Comparison of ENCODE assay signal across 8 mouse cellular contexts in genomic region chr17:17624421-17624956, GRCm38 (mm10). TPM values are rescaled to one million over a fixed set of nuclear protein-coding genes. Genes with fewer than 3 reads are reported as not detected.
DNase-seq lines count a peak whose midpoint lies in the region; ATAC-seq lines count a peak whose summit lies in the region.

No protein-coding gene starts in this region.

- H3K4me2 ChIP-seq in heart, embryonic 14.5 days (ENCODE audit: low read length) = peak overlapping the region; percentile 81
- peak overlapping the region; percentile 98 for H3K4me2 ChIP-seq in liver, embryonic 13.5 days
- peak overlapping the region; percentile 75 for H3K4me2 ChIP-seq in stomach, embryonic 16.5 days (ENCODE audit: low read depth, low read length)

- H3K9ac ChIP-seq in heart, embryonic 14.5 days (ENCODE audit: low read length) = peak overlapping the region; percentile 96
- peak overlapping the region; percentile 95 for H3K9ac ChIP-seq in liver, embryonic 13.5 days
- peak overlapping the region; percentile 86 for H3K9ac ChIP-seq in stomach, embryonic 16.5 days (ENCODE audit: low read length)

- H3K9me3 ChIP-seq in heart, embryonic 14.5 days (ENCODE audit: control insufficient read depth, low read length) = no peaks in the 10 kb centered on the region
- no peaks in the 10 kb centered on the region for H3K9me3 ChIP-seq in liver, embryonic 13.5 days (replicated peaks)
- H3K9me3 ChIP-seq in stomach, embryonic 16.5 days (replicated peaks; ENCODE audit: control insufficient read depth, low read length) = no peaks in the 10 kb centered on the region

- under 1% methylated on average over 51 of the region's 51 CpGs for WGBS in heart, embryonic 14.5 days
- under 1% methylated on average over 51 of the region's 51 CpGs for WGBS in liver, embryonic 13.5 days (ENCODE audit: insufficient replicate concordance)
- under 1% methylated on average over 51 of the region's 51 CpGs for WGBS in stomach, embryonic 16.5 days

- H3K4me3 ChIP-seq in heart, embryonic 14.5 days (ENCODE audit: control insufficient read depth in 1 of 2, insufficient read depth in 1 of 2, low read depth in 1 of 2, low read length in 2 of 2) = peak overlapping the region; percentile 94 to 100
- H3K4me3 ChIP-seq in liver, embryonic 13.5 days (replicated peaks) = peak overlapping the region; percentile 97
- H3K4me3 ChIP-seq in stomach, embryonic 16.5 days (replicated peaks; ENCODE audit: low read length) = peak overlapping the region; percentile 97

- peak; percentile 85 for DNase-seq in c-Kit-negative CD71-positive TER-119-positive erythroid progenitor cells, embryonic 14.5 days (ENCODE audit: low read depth, low spot score)
- DNase-seq in fibroblast of lung, adult 2 months (ENCODE audit: low read depth) = peak; percentile 89
- DNase-seq in kidney, postnatal 14 days = peak; percentile 97
- peak; percentile 89 for DNase-seq in liver, embryonic 13.5 days
- peak; percentile 91 for DNase-seq in neural tube, embryonic 10.5 days (ENCODE audit: extremely low spot score, low spot score)

- H3K27ac ChIP-seq in heart, embryonic 14.5 days (replicated peaks in 1 of 2; ENCODE audit: control insufficient read depth in 1 of 2, insufficient read depth in 1 of 2, low read depth in 2 of 2, low read length in 2 of 2) = peak overlapping the region; percentile 100
- peak overlapping the region; percentile 99 for H3K27ac ChIP-seq in liver, embryonic 13.5 days
- peak overlapping the region; percentile 99 for H3K27ac ChIP-seq in stomach, embryonic 16.5 days (ENCODE audit: low read length)

- no peaks in the 10 kb centered on the region for H3K27me3 ChIP-seq in heart, embryonic 14.5 days (ENCODE audit: control insufficient read depth, insufficient read depth, low read length)
- H3K27me3 ChIP-seq in liver, embryonic 13.5 days = no peaks in the 10 kb centered on the region
- no peaks in the 10 kb centered on the region for H3K27me3 ChIP-seq in stomach, embryonic 16.5 days (ENCODE audit: control insufficient read depth, insufficient read depth, low read length)

- H3K36me3 ChIP-seq in heart, embryonic 14.5 days (ENCODE audit: control insufficient read depth, insufficient read depth, low read length) = no peaks in the 10 kb centered on the region
- no peaks in the 10 kb centered on the region for H3K36me3 ChIP-seq in liver, embryonic 13.5 days
- H3K36me3 ChIP-seq in stomach, embryonic 16.5 days (ENCODE audit: control insufficient read depth, insufficient read depth, low read length) = no peaks in the 10 kb centered on the region

- ATAC-seq in CD4-positive, CD25-positive, alpha-beta regulatory T cell, adult 4 months = peak; percentile 77
- ATAC-seq in heart, embryonic 14.5 days (ENCODE audit: insufficient number of reproducible peaks, insufficient read depth, low FRiP score, low read depth) = peak; percentile 96
- ATAC-seq in liver, embryonic 13.5 days (ENCODE audit: low read depth) = peak; percentile 92
- peak; percentile 97 for ATAC-seq in stomach, embryonic 16.5 days (ENCODE audit: insufficient read depth, low FRiP score)

- H3K4me1 ChIP-seq in heart, embryonic 14.5 days (ENCODE audit: control insufficient read depth in 2 of 2, insufficient read depth in 2 of 2, low read length in 2 of 2) = peaks cover 2 to 17% of the 10 kb centered on the region in 2 experiments; a peak in 3 of 4 replicates
- peaks cover 33% of the 10 kb centered on the region for H3K4me1 ChIP-seq in liver, embryonic 13.5 days (replicated peaks)
- peaks cover 11% of the 10 kb centered on the region for H3K4me1 ChIP-seq in stomach, embryonic 16.5 days (ENCODE audit: control insufficient read depth, insufficient read depth, low read length)

RNA-seq across cellular contexts. Expression of gene Lnpep, which starts 0.4 kb away (rescaled TPM):
- polyA plus RNA-seq in CD4-positive, CD25-positive, alpha-beta regulatory T cell, adult 4 months (2017; shearing (Covaris generic)) = 10 to 100 TPM; 31.8 to 33.9 TPM
- polyA plus RNA-seq in heart, embryonic 14.5 days (2014; fragmentation: Nextera tagmentation; extraction: Ambion mirVana) = 15.6 and 18.1 TPM in 2 replicates
- 3.2 and 3.6 TPM in 2 replicates for polyA plus RNA-seq in liver, embryonic 13.5 days (2015; fragmentation: Nextera tagmentation; extraction: Ambion mirVana)
- 9.3 and 10.1 TPM in 2 replicates for polyA plus RNA-seq in stomach, embryonic 16.5 days (2015; fragmentation: Nextera tagmentation; extraction: Ambion mirVana)

Comparison
In these comparisons a context has a peak if more than half of its experiments do, and no peak if none do; other contexts are left out.
1. Peak in every context shown above with its lines: DNase-seq, ATAC-seq, H3K4me3 ChIP-seq and H3K27ac ChIP-seq.